Mouse (Mus musculus): Measurements from ENCODE around the gene Tial1.

DNA sequence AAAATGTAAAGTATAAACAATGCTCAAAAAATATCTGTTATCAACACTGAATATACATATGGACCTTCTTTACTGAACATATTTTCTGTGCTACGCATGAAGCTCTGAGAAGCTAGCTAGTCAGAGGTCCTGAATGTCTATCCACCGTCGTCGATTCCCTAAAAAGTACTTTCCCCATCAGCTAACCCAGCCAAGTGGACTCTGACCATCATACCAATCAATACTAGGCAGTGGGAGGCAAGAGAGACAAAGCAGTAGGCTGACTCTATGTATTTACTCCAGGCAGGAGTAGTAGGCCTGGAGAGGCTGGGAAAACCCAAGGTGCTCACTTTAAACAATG lies 1.8 kb downstream of the Tial1 start:
- TF ChIP-seq POLR2A (IDR thresholded peaks at IDR 0.05; ENCODE audit: borderline replicate concordance, extremely low read depth, insufficient read depth, insufficient read length, poor library complexity, severe bottlenecking) = no peak
- TF ChIP-seq CTCF (IDR thresholded peaks at IDR 0.05; ENCODE audit: borderline replicate concordance, extremely low read depth, insufficient read depth, insufficient read length) = no peak
